9 mouse cellular contexts compared by ENCODE assay signal in the genomic region with DNA sequence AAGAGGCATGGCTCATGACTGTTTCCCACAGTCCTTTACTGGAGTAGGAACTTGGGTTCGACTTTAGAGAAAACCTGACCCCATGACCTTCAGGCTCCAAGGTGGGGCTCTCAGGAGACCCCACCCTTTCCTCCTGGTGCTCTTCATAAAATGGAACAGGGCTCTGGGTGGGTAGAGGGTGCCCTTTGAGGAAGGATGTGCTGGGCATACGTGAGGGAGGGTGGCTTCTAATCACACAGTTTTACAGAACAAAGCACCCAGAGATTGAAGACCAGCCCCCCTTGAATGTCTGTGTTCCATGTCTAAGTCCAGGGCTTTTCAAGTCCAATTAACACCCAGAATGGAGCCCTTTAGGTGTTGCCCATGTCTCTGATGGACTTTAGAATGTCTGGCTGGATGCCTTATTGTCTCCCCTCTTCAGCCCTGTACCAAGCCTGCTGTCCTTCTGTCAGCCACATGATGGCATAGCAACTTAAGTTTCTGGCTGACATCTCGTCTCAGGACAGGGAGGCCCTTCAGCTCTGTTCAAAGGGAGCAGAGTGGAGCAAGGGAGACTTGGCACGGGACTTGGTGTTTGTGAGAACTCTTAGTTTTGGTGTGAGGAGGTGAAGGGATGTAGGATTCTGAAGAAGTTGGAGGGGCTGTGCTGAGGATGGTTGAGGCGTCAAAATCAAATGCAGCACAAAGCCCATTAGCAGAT.
DNase-seq lines count a peak whose midpoint lies in the region; ATAC-seq lines count a peak whose summit lies in the region.
"Had no signal": no experiment of that assay in that cellular context is flagged by ENCODE, and none has a peak within 500 bp of the region (broad histone marks: within the 10 kb centered on the region; RNA-seq: fewer than 3 reads in every experiment).

No protein-coding gene starts in this region.

- no peaks in the 10 kb centered on the region for H3K4me1 ChIP-seq in liver, embryonic 11.5 days (replicated peaks; ENCODE audit: control insufficient read depth, insufficient read depth, low read length)
- 0 out of 2 replicates have a peak, but pooled peaks cover 3% of the 10 kb centered on the region for H3K4me1 ChIP-seq in neural tube, embryonic 12.5 days

- H3K4me3 ChIP-seq in liver, embryonic 11.5 days (ENCODE audit: low read depth, low read length): no peak overlapping the region
- no peak overlapping the region for H3K4me3 ChIP-seq in neural tube, embryonic 12.5 days

- H3K27me3 ChIP-seq in liver, embryonic 11.5 days (replicated peaks; ENCODE audit: control insufficient read depth, insufficient read depth, low read length): no peaks in the 10 kb centered on the region
- 0 out of 2 replicates have a peak, but pooled peaks cover 5% of the 10 kb centered on the region for H3K27me3 ChIP-seq in neural tube, embryonic 12.5 days (replicated peaks)

- peak; percentile 10 for DNase-seq in liver
- no peak for DNase-seq in liver, embryonic 11.5 days (ENCODE audit: low spot score)
- DNase-seq in cerebellum, postnatal 25 days: peak; percentile 56 to 69
- DNase-seq in frontal cortex, postnatal 25 days (ENCODE audit: low spot score in 2 of 2): peak; percentile 29 to 41
- peak; percentile 28 for DNase-seq in kidney, adult 18-20 months
- DNase-seq in left cerebral cortex, postnatal 4 days: peak; percentile 70

- no peaks in the 10 kb centered on the region for H3K9me3 ChIP-seq in liver, embryonic 11.5 days (ENCODE audit: control insufficient read depth, low read length)
- no peaks in the 10 kb centered on the region for H3K9me3 ChIP-seq in neural tube, embryonic 12.5 days

- H3K4me2 ChIP-seq in liver, embryonic 11.5 days: no peak overlapping the region
- H3K4me2 ChIP-seq in neural tube, embryonic 12.5 days (replicated peaks): no peak overlapping the region

- H3K27ac ChIP-seq in liver, embryonic 11.5 days (ENCODE audit: low read depth, low read length): no peak overlapping the region
- H3K27ac ChIP-seq in neural tube, embryonic 12.5 days: no peak overlapping the region
- H3K27ac ChIP-seq: macrophage had no signal

- no peak overlapping the region for H3K9ac ChIP-seq in liver, embryonic 11.5 days (ENCODE audit: low read depth, low read length)
- no peak overlapping the region for H3K9ac ChIP-seq in neural tube, embryonic 12.5 days

- WGBS in liver, embryonic 11.5 days: 48% methylated on average over 5 of the region's 5 CpGs
- 52% methylated on average over 5 of the region's 5 CpGs for WGBS in neural tube, embryonic 12.5 days

- no peaks in the 10 kb centered on the region for H3K36me3 ChIP-seq in liver, embryonic 11.5 days (ENCODE audit: control insufficient read depth, insufficient read depth, low read length)
- H3K36me3 ChIP-seq in neural tube, embryonic 12.5 days: no peaks in the 10 kb centered on the region

- no peak for ATAC-seq in liver, embryonic 11.5 days (replicated peaks; ENCODE audit: low FRiP score)
- peak; percentile 58 for ATAC-seq in neural tube, embryonic 12.5 days (ENCODE audit: low FRiP score, low read depth)
- no peak for ATAC-seq in monocyte, adult 5-6 weeks (replicated peaks; ENCODE audit: insufficient number of reproducible peaks, low FRiP score, low TSS enrichment, poor library complexity, severe bottlenecking)

- intact Hi-C loops in left cerebral cortex, postnatal 4 days (cut with DNase I): loop anchor here (5.0 kb wide), 2 partner anchors 636 to 1281 kb away; a partner anchor contains a TSS
